Mouse (Mus musculus): ENCODE results near the gene Cyb561d2. TPM values are rescaled to one million over a fixed set of nuclear protein-coding genes. Genes with fewer than 3 reads are reported as not detected.

Cyb561d2 gene
- polyA plus RNA-seq, 1 experiment from 2014 or later, result 23.8 TPM

- 87% methylated on average over 10 of the region's 10 CpGs for whole genome bisulfite sequencing
- no peak for ATAC-seq (ENCODE audit: insufficient number of reproducible peaks, insufficient read depth, low FRiP score, low read depth)
These were observed 6.8 kb upstream of the Cyb561d2 start for GRCm38 (mm10) chr9:107548820-107549219.

GRCm38 (mm10) chr9:107547957-107548356 is 6.0 kb upstream of the Cyb561d2 start:
- no peak overlapping the region for H3K27ac ChIP-seq (ENCODE audit: low read length)
- H3K27me3 ChIP-seq (ENCODE audit: control insufficient read depth, insufficient read depth, low read length), result no peaks in the 10 kb centered on the region
- H3K4me1 ChIP-seq (ENCODE audit: control insufficient read depth, insufficient read depth, low read length), result peaks cover 30% of the 10 kb centered on the region
- H3K36me3 ChIP-seq (ENCODE audit: control insufficient read depth, insufficient read depth, low read length), result peaks cover 16% of the 10 kb centered on the region
- H3K9me3 ChIP-seq (ENCODE audit: control insufficient read depth, low read depth, low read length), result no peaks in the 10 kb centered on the region
- no peak overlapping the region for H3K4me3 ChIP-seq (ENCODE audit: low read depth, low read length)
- no peak for ATAC-seq (ENCODE audit: insufficient number of reproducible peaks, insufficient read depth, low FRiP score, low read depth)
- WGBS, result 76% methylated on average over 5 of the region's 5 CpGs
- no peak overlapping the region for H3K9ac ChIP-seq (replicated peaks; ENCODE audit: low read depth, low read length)
- no peak overlapping the region for H3K4me2 ChIP-seq (replicated peaks; ENCODE audit: low read depth, low read length)

More at GRCm38 (mm10) chr9:107548820-107549219, 6.8 kb upstream of the Cyb561d2 start:
- H3K4me2 ChIP-seq (replicated peaks; ENCODE audit: low read depth, low read length), result no peak overlapping the region
- no peak overlapping the region for H3K4me3 ChIP-seq (ENCODE audit: low read depth, low read length)
- peaks cover 13% of the 10 kb centered on the region for H3K36me3 ChIP-seq (ENCODE audit: control insufficient read depth, insufficient read depth, low read length)
- H3K27me3 ChIP-seq (ENCODE audit: control insufficient read depth, insufficient read depth, low read length), result no peaks in the 10 kb centered on the region
- H3K9me3 ChIP-seq (ENCODE audit: control insufficient read depth, low read depth, low read length), result no peaks in the 10 kb centered on the region
- no peak overlapping the region for H3K9ac ChIP-seq (replicated peaks; ENCODE audit: low read depth, low read length)
- no peak overlapping the region for H3K27ac ChIP-seq (ENCODE audit: low read length)
- peaks cover 39% of the 10 kb centered on the region for H3K4me1 ChIP-seq (ENCODE audit: control insufficient read depth, insufficient read depth, low read length)

- H3K4me3 ChIP-seq (ENCODE audit: low read depth, low read length), result no peak within 1 kb of the TSS
- no peak within 1 kb of the TSS for H3K27ac ChIP-seq (ENCODE audit: low read length)
- H3K36me3 ChIP-seq (ENCODE audit: control insufficient read depth, insufficient read depth, low read length), result peaks cover 16% of the 10 kb centered on the region
- H3K9me3 ChIP-seq (ENCODE audit: control insufficient read depth, low read depth, low read length), result no peaks in the 10 kb centered on the region
- ATAC-seq (ENCODE audit: insufficient number of reproducible peaks, insufficient read depth, low FRiP score, low read depth), result peak; percentile 65; the same call in 1 of the 2 replicates
- H3K9ac ChIP-seq (replicated peaks; ENCODE audit: low read depth, low read length), result no peak within 1 kb of the TSS
- H3K4me2 ChIP-seq (replicated peaks; ENCODE audit: low read depth, low read length), result peak within 1 kb of the TSS; percentile 39
- WGBS, result 3% methylated on average over 20 of the region's 20 CpGs
- H3K4me1 ChIP-seq (ENCODE audit: control insufficient read depth, insufficient read depth, low read length), result peaks cover 23% of the 10 kb centered on the region
- H3K27me3 ChIP-seq (ENCODE audit: control insufficient read depth, insufficient read depth, low read length), result no peaks in the 10 kb centered on the region
These were observed 5.0 kb upstream of the Cyb561d2 start, which contains the start of gene Zmynd10 for GRCm38 (mm10) chr9:107547026-107547425. Gene Zmynd10 (plus strand): TSS chr9:107547298.

GRCm38 (mm10) chr9:107545602-107546001 is 3.6 kb upstream of the Cyb561d2 start:
- Histone ChIP-seq H3K9me3 (ENCODE audit: control insufficient read depth, low read depth, low read length) (no peaks in the 10 kb centered on the region), H3K4me1 (ENCODE audit: control insufficient read depth, insufficient read depth, low read length) (peaks cover 18% of the 10 kb centered on the region), H3K27me3 (ENCODE audit: control insufficient read depth, insufficient read depth, low read length) (no peaks in the 10 kb centered on the region), H3K4me3 (ENCODE audit: low read depth, low read length) (no peak overlapping the region), H3K4me2 (replicated peaks; ENCODE audit: low read depth, low read length) (no peak overlapping the region), H3K36me3 (ENCODE audit: control insufficient read depth, insufficient read depth, low read length) (peaks cover 16% of the 10 kb centered on the region), H3K27ac (ENCODE audit: low read length) (no peak overlapping the region), H3K9ac (replicated peaks; ENCODE audit: low read depth, low read length) (no peak overlapping the region)
- no peak for ATAC-seq (ENCODE audit: insufficient number of reproducible peaks, insufficient read depth, low FRiP score, low read depth)
- 14% methylated on average over 3 of the region's 3 CpGs for whole genome bisulfite sequencing

- no peak for ATAC-seq (ENCODE audit: insufficient number of reproducible peaks, insufficient read depth, low FRiP score, low read depth)
- no peak overlapping the region for H3K27ac ChIP-seq (ENCODE audit: low read length)
- H3K4me1 ChIP-seq (ENCODE audit: control insufficient read depth, insufficient read depth, low read length), result peaks cover 19% of the 10 kb centered on the region
- H3K9me3 ChIP-seq (ENCODE audit: control insufficient read depth, low read depth, low read length), result no peaks in the 10 kb centered on the region
- peaks cover 16% of the 10 kb centered on the region for H3K36me3 ChIP-seq (ENCODE audit: control insufficient read depth, insufficient read depth, low read length)
- no peak overlapping the region for H3K9ac ChIP-seq (replicated peaks; ENCODE audit: low read depth, low read length)
- WGBS, result 83% methylated on average over 10 of the region's 10 CpGs
- no peaks in the 10 kb centered on the region for H3K27me3 ChIP-seq (ENCODE audit: control insufficient read depth, insufficient read depth, low read length)
- no peak overlapping the region for H3K4me3 ChIP-seq (ENCODE audit: low read depth, low read length)
- no peak overlapping the region for H3K4me2 ChIP-seq (replicated peaks; ENCODE audit: low read depth, low read length)
These were observed 3.2 kb upstream of the Cyb561d2 start for GRCm38 (mm10) chr9:107545199-107545598.

GRCm38 (mm10) chr9:107544729-107545128 is 2.7 kb upstream of the Cyb561d2 start:
- Histone ChIP-seq H3K27me3 (ENCODE audit: control insufficient read depth, insufficient read depth, low read length) (no peaks in the 10 kb centered on the region), H3K4me2 (replicated peaks; ENCODE audit: low read depth, low read length) (no peak overlapping the region), H3K36me3 (ENCODE audit: control insufficient read depth, insufficient read depth, low read length) (peaks cover 19% of the 10 kb centered on the region), H3K9me3 (ENCODE audit: control insufficient read depth, low read depth, low read length) (no peaks in the 10 kb centered on the region), H3K9ac (replicated peaks; ENCODE audit: low read depth, low read length) (no peak overlapping the region), H3K4me1 (ENCODE audit: control insufficient read depth, insufficient read depth, low read length) (peaks cover 19% of the 10 kb centered on the region), H3K4me3 (ENCODE audit: low read depth, low read length) (no peak overlapping the region), H3K27ac (ENCODE audit: low read length) (no peak overlapping the region)
- 95% methylated on average over 12 of the region's 12 CpGs for WGBS
- no peak for ATAC-seq (ENCODE audit: insufficient number of reproducible peaks, insufficient read depth, low FRiP score, low read depth)

- 93% methylated on average over 17 of the region's 17 CpGs for WGBS
- no peak for ATAC-seq (ENCODE audit: insufficient number of reproducible peaks, insufficient read depth, low FRiP score, low read depth)
These were observed 2.3 kb upstream of the Cyb561d2 start for GRCm38 (mm10) chr9:107544196-107544700.

GRCm38 (mm10) chr9:107543299-107543698 is 1.3 kb upstream of the Cyb561d2 start:
- H3K27ac ChIP-seq (ENCODE audit: low read length), result no peak overlapping the region
- no peak overlapping the region; the same call in 1 of the 2 replicates for H3K9ac ChIP-seq (replicated peaks; ENCODE audit: low read depth, low read length)
- WGBS, result 80% methylated on average over 11 of the region's 11 CpGs
- H3K27me3 ChIP-seq (ENCODE audit: control insufficient read depth, insufficient read depth, low read length), result no peaks in the 10 kb centered on the region
- H3K4me2 ChIP-seq (replicated peaks; ENCODE audit: low read depth, low read length), result peak overlapping the region; percentile 64; the same call in 1 of the 2 replicates
- H3K4me1 ChIP-seq (ENCODE audit: control insufficient read depth, insufficient read depth, low read length), result peaks cover 19% of the 10 kb centered on the region
- no peak for ATAC-seq (ENCODE audit: insufficient number of reproducible peaks, insufficient read depth, low FRiP score, low read depth)
- H3K9me3 ChIP-seq (ENCODE audit: control insufficient read depth, low read depth, low read length), result no peaks in the 10 kb centered on the region
- peaks cover 33% of the 10 kb centered on the region for H3K36me3 ChIP-seq (ENCODE audit: control insufficient read depth, insufficient read depth, low read length)
- H3K4me3 ChIP-seq (ENCODE audit: low read depth, low read length), result peak overlapping the region; percentile 54; the same call in 1 of the 2 replicates

More at GRCm38 (mm10) chr9:107544196-107544700, 2.3 kb upstream of the Cyb561d2 start:
- Histone ChIP-seq H3K4me2 (replicated peaks; ENCODE audit: low read depth, low read length) (no peak overlapping the region), H3K27me3 (ENCODE audit: control insufficient read depth, insufficient read depth, low read length) (no peaks in the 10 kb centered on the region), H3K4me1 (ENCODE audit: control insufficient read depth, insufficient read depth, low read length) (peaks cover 19% of the 10 kb centered on the region), H3K9me3 (ENCODE audit: control insufficient read depth, low read depth, low read length) (no peaks in the 10 kb centered on the region), H3K9ac (replicated peaks; ENCODE audit: low read depth, low read length) (no peak overlapping the region), H3K36me3 (ENCODE audit: control insufficient read depth, insufficient read depth, low read length) (peaks cover 24% of the 10 kb centered on the region), H3K4me3 (ENCODE audit: low read depth, low read length) (no peak overlapping the region), H3K27ac (ENCODE audit: low read length) (no peak overlapping the region)

GRCm38 (mm10) chr9:107542721-107543120 is 728 bp upstream of the Cyb561d2 start:
- H3K9me3 ChIP-seq (ENCODE audit: control insufficient read depth, low read depth, low read length), result no peaks in the 10 kb centered on the region
- H3K4me2 ChIP-seq (replicated peaks; ENCODE audit: low read depth, low read length), result peak overlapping the region; percentile 64
- no peaks in the 10 kb centered on the region for H3K27me3 ChIP-seq (ENCODE audit: control insufficient read depth, insufficient read depth, low read length)
- H3K27ac ChIP-seq (ENCODE audit: low read length), result peak overlapping the region; percentile 21; the same call in 1 of the 2 replicates
- WGBS, result 20% methylated on average over 8 of the region's 8 CpGs
- ATAC-seq (ENCODE audit: insufficient number of reproducible peaks, insufficient read depth, low FRiP score, low read depth), result no peak
- peaks cover 39% of the 10 kb centered on the region for H3K36me3 ChIP-seq (ENCODE audit: control insufficient read depth, insufficient read depth, low read length)
- peaks cover 19% of the 10 kb centered on the region for H3K4me1 ChIP-seq (ENCODE audit: control insufficient read depth, insufficient read depth, low read length)
- peak overlapping the region; percentile 54 for H3K4me3 ChIP-seq (ENCODE audit: low read depth, low read length)
- no peak overlapping the region for H3K9ac ChIP-seq (replicated peaks; ENCODE audit: low read depth, low read length)
